Mouse (Mus musculus) forebrain, postnatal 0 days (tissue): ENCODE measurements around the gene Icosl. TPM values are rescaled to one million over a fixed set of nuclear protein-coding genes. Genes with fewer than 3 reads are reported as not detected.

ENCODE experiments used
- ATAC-seq: fragments of 200-750 bp; cut with Nextera tagmentation; 2 replicates; pipeline ENCODE4 v1.8.0; 2017; ENCODE audit warnings: mild to moderate bottlenecking, moderate library complexity
- DNase-seq: peaks from one replicate; pipeline ENCODE4 v3.0.0-alpha.2; 2015
- H3K27ac ChIP-seq: fragments of 300-500 bp; sonication (generic); 2 replicates; pipeline ENCODE4 v1.5.1; 2014; ENCODE audit warnings: low read depth, mild to moderate bottlenecking, antibody characterized with exemption, low read length, moderate library complexity, mixed read lengths
- H3K27me3 ChIP-seq: fragments of 300-500 bp; sonication (generic); 2 replicates; pipeline ENCODE4 v1.6.1; 2014; ENCODE audit warnings: mild to moderate bottlenecking, low read length, mixed read lengths; ENCODE audit not compliant: insufficient read depth
- H3K36me3 ChIP-seq: fragments of 300-500 bp; sonication (generic); 2 replicates; pipeline ENCODE4 v1.6.1; 2014; ENCODE audit warnings: mild to moderate bottlenecking, moderate library complexity; ENCODE audit not compliant: insufficient read depth
- H3K4me1 ChIP-seq: fragments of 300-500 bp; sonication (generic); 2 replicates; pipeline ENCODE4 v1.6.1; 2014; ENCODE audit warnings: antibody characterized with exemption; ENCODE audit not compliant: insufficient read depth
- H3K4me2 ChIP-seq: fragments of 300-500 bp; sonication (generic); 2 replicates; pipeline ENCODE4 v1.6.1; 2014; ENCODE audit warnings: low read depth, mild to moderate bottlenecking, moderate library complexity
- H3K4me3 ChIP-seq: fragments of 300-500 bp; sonication (generic); 2 replicates; pipeline ENCODE4 v1.5.1; 2014; ENCODE audit warnings: low read depth, low read length, mixed read lengths
- H3K9ac ChIP-seq: fragments of 300-500 bp; sonication (generic); 2 replicates; pipeline ENCODE4 v1.6.1; 2014; ENCODE audit warnings: mild to moderate bottlenecking
- H3K9me3 ChIP-seq: fragments of 300-500 bp; sonication (generic); 2 replicates; pipeline ENCODE4 v1.6.1; 2016; ENCODE audit warnings: low read length
- CTCF ChIP-seq: sonication (generic); IDR thresholded peaks from 2 replicates; pipeline ENCODE4 v1.5.1; 2016; ENCODE audit warnings: antibody characterized with exemption, control low read depth, low read depth
- WGBS: fragments of 180-500 bp; shearing (Covaris S2); extraction: QIAGEN DNeasy Blood & Tissue Kit; methylation state at CpG from one replicate; pipeline ENCODE4 v1.1.7; 2014; 5-methylcytosine and 5-hydroxymethylcytosine counted together
- polyA plus RNA-seq: library from polyadenylated mRNA; unstranded; fragments of >200 nt; fragmentation: Nextera tagmentation; extraction: Ambion mirVana; gene quantifications from 2 replicates; pipeline ENCODE4 v1.2.1, GENCODE M21; 2015
- total RNA-seq: library from RNA; depleted of rRNA; stranded (reverse); fragments of >200 nt; gene quantifications from 2 replicates; pipeline ENCODE4 v1.2.3, GENCODE M21; 2014; rRNA removed

The Icosl gene
- total and polyA plus RNA-seq, 2 experiments from 2014 or later = 0.91 to 1.9 TPM

DNA sequence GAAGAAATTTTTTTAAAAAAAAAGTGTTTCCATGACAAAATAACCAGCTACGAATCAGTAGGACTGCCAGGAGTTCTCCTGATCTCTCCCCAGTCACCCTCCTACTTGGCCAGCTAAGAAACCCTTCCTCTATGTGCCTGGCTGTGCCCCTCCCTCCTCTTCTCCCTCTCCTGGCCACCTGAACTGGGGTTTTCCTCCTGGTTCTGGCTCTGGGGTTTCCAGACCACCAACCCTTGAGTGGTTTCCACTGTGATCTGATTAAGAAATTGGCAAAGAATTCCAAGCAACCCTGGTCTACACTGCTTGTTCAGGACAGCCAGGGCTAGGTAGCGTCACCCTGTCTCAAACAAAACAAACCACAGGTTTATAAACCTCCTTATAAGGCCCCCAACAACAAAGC, 59.5 kb downstream of the Icosl start:
- Histone ChIP-seq H3K4me3 (no peak overlapping the region), H3K9me3 (no peaks in the 10 kb centered on the region), H3K36me3 (no peaks in the 10 kb centered on the region), H3K27me3 (no peaks in the 10 kb centered on the region), H3K27ac (no peak overlapping the region), H3K4me1 (no peaks in the 10 kb centered on the region), H3K4me2 (no peak overlapping the region), H3K9ac (no peak overlapping the region)
- ATAC-seq (no peak), DNase-seq (no peak)
- 77% methylated on average over 2 of the region's 2 CpGs for WGBS
- no peak for TF ChIP-seq CTCF

DNA sequence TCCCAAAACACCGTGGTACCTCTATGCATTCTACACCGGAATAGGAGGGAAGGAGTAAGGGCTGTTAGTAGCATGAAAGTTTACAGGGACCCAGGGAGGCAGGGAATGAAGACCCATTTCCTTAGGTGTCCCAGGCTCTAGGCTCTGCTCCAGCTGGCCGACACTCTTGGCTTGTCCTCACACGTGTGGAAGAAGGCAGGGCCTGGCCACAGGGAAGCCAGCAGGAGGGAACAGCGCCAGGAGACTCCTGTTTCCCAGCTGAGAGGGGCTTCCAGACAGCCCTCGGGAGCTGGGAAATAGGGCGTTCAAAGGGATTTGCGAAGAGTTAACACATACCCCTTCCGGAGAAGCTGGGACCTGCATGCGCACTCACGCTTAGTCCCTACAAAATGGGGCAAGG, 60.3 kb downstream of the Icosl start:
- DNase-seq (peak; percentile 10), ATAC-seq (peak; percentile 20; the same call in 1 of the 2 replicates)
- H3K27ac ChIP-seq = no peak overlapping the region
- 51% methylated on average over 11 of the region's 11 CpGs for WGBS
- no peak for TF ChIP-seq CTCF
- no peaks in the 10 kb centered on the region for H3K27me3 ChIP-seq
- H3K4me3 ChIP-seq = no peak overlapping the region
- no peaks in the 10 kb centered on the region for H3K4me1 ChIP-seq
- H3K9me3 ChIP-seq = no peaks in the 10 kb centered on the region
- H3K36me3 ChIP-seq = no peaks in the 10 kb centered on the region
- no peak overlapping the region for H3K4me2 ChIP-seq
- no peak overlapping the region for H3K9ac ChIP-seq

DNA sequence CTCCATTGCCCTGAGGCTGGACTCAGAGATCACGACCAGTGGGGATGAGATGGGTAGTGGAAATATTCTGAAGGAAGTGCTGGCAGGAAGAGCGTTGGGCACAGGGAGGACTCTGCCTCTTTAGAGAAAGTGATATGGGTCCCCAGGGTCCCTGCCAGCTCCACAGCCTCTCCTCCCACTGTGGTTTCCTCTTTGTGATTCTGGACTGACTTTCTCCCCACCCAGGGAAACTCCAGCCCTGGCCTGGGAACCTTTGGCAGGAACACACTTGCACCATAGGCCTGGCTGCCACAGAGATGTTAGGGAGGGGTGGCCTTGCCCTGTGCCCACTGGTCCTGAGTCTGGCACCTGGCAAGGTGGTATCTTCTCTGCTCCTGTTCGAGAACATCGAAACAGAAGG, 60.9 kb downstream of the Icosl start:
- TF ChIP-seq CTCF = no peak
- no peaks in the 10 kb centered on the region for H3K4me1 ChIP-seq
- H3K36me3 ChIP-seq = no peaks in the 10 kb centered on the region
- no peak overlapping the region for H3K9ac ChIP-seq
- no peaks in the 10 kb centered on the region for H3K27me3 ChIP-seq
- DNase-seq (no peak), ATAC-seq (no peak)
- H3K27ac ChIP-seq = no peak overlapping the region
- H3K9me3 ChIP-seq = no peaks in the 10 kb centered on the region
- WGBS = 79% methylated on average over 4 of the region's 4 CpGs
- H3K4me3 ChIP-seq = no peak overlapping the region
- no peak overlapping the region for H3K4me2 ChIP-seq

Other genes starting within 250 kb of the Icosl start
- gene Krtap10-4, start 242.2 kb upstream of the Icosl start, total RNA-seq = not detected in 2 replicates
- not detected in 2 replicates for gene Krtap10-4, start 242.2 kb upstream of the Icosl start, polyA plus RNA-seq
- not detected in 2 replicates for gene Krtap10-10, start 233.4 kb upstream of the Icosl start, total RNA-seq
- not detected in 2 replicates for gene Krtap10-10, start 233.4 kb upstream of the Icosl start, polyA plus RNA-seq
- not detected in 2 replicates for gene Gm36176, start 222.5 kb upstream of the Icosl start, total RNA-seq
- gene Gm36176, start 222.5 kb upstream of the Icosl start, polyA plus RNA-seq = not detected in 2 replicates
- not detected in 2 replicates for gene Gm10318, start 216.4 kb upstream of the Icosl start, total RNA-seq
- not detected in 2 replicates for gene Gm10318, start 216.4 kb upstream of the Icosl start, polyA plus RNA-seq
- 0.48 TPM in 1 of 2 replicates, not detected in the other for gene Gm3285, start 207.3 kb upstream of the Icosl start, total RNA-seq
- not detected in 2 replicates for gene Gm3285, start 207.3 kb upstream of the Icosl start, polyA plus RNA-seq
- 19.7 and 24.1 TPM in 2 replicates for gene Lrrc3, start 166.8 kb upstream of the Icosl start, total RNA-seq
- 15.7 and 22.4 TPM in 2 replicates for gene Lrrc3, start 166.8 kb upstream of the Icosl start, polyA plus RNA-seq
- gene Trpm2, start 98.7 kb upstream of the Icosl start, total RNA-seq = 5.5 and 8.7 TPM in 2 replicates
- 2.4 and 4.5 TPM in 2 replicates for gene Trpm2, start 98.7 kb upstream of the Icosl start, polyA plus RNA-seq
- gene 1810043G02Rik, start 90.8 kb upstream of the Icosl start, total RNA-seq = 46.5 and 50.4 TPM in 2 replicates
- gene 1810043G02Rik, start 90.8 kb upstream of the Icosl start, polyA plus RNA-seq = 54.5 and 56.8 TPM in 2 replicates
- gene Pfkl, start 59.2 kb upstream of the Icosl start, total RNA-seq = 85.6 and 112 TPM in 2 replicates
- gene Pfkl, start 59.2 kb upstream of the Icosl start, polyA plus RNA-seq = 57.3 and 72.9 TPM in 2 replicates
- gene Dnmt3l, start 27.4 kb upstream of the Icosl start, total RNA-seq = not detected in 2 replicates
- gene Dnmt3l, start 27.4 kb upstream of the Icosl start, polyA plus RNA-seq = not detected in 2 replicates
- gene Aire, start 25.7 kb upstream of the Icosl start, total RNA-seq = 0.15 TPM in 1 of 2 replicates, not detected in the other
- 0.14 and 0.29 TPM in 2 replicates for gene Aire, start 25.7 kb upstream of the Icosl start, polyA plus RNA-seq
- 76.7 and 85.2 TPM in 2 replicates for gene D10Jhu81e, start 100.5 kb downstream of the Icosl start, total RNA-seq
- gene D10Jhu81e, start 100.5 kb downstream of the Icosl start, polyA plus RNA-seq = 21.2 and 24.4 TPM in 2 replicates
- 27.2 and 30.0 TPM in 2 replicates for gene Pwp2, start 115.8 kb downstream of the Icosl start, total RNA-seq
- 15.0 and 16.4 TPM in 2 replicates for gene Pwp2, start 115.8 kb downstream of the Icosl start, polyA plus RNA-seq
- gene Trappc10, start 175.3 kb downstream of the Icosl start, total RNA-seq = 92.0 and 95.2 TPM in 2 replicates
- gene Trappc10, start 175.3 kb downstream of the Icosl start, polyA plus RNA-seq = 28.9 and 31.6 TPM in 2 replicates